Mouse (Mus musculus) G1E (cell line): ENCODE data around the gene Vax2.

Experiments used
- CTCF ChIP-seq: IDR thresholded peaks from 2 replicates; pipeline ENCODE4 v1.5.1; 2012; ENCODE audit warnings: low read depth, low read length, inconsistent platforms, mixed read lengths
- GATA1 ChIP-seq: IDR thresholded peaks from 2 replicates; pipeline ENCODE4 v1.6.1; 2012; ENCODE audit warnings: borderline replicate concordance, low read length, inconsistent platforms, mixed read lengths

- TF ChIP-seq GATA1: no peak
- no peak for TF ChIP-seq CTCF
Measured at GRCm38 (mm10) chr6:83744557-83744956, 33.5 kb downstream of the Vax2 start.
